Mouse (Mus musculus) liver, embryonic 14.5 days (tissue): Measurements from ENCODE around the gene Sgca. TPM values are rescaled to one million over a fixed set of nuclear protein-coding genes. Genes with fewer than 3 reads are reported as not detected.

Experiments used
- ATAC-seq: fragments of 200-750 bp; cut with Nextera tagmentation; 2 replicates; pipeline ENCODE4 v1.8.0; 2017; ENCODE audit warnings: moderate number of reproducible peaks, mild to moderate bottlenecking, moderate library complexity; ENCODE audit not compliant: insufficient read depth
- DNase-seq, 3 experiments: peaks; one replicate each; pipeline ENCODE4 v3.0.0-alpha.2; 2012 to 2013; ENCODE audit warnings: low read depth in 3 of 3, low spot score in 3 of 3
- H3K27ac ChIP-seq: fragments of 300-500 bp; sonication (generic); 2 replicates; pipeline ENCODE4 v1.5.1; 2014; ENCODE audit warnings: moderate library complexity, mild to moderate bottlenecking, control low read depth, inconsistent platforms
- H3K27me3 ChIP-seq: fragments of 300-500 bp; sonication (generic); 2 replicates; pipeline ENCODE4 v1.6.1; 2014; ENCODE audit warnings: mild to moderate bottlenecking, low read length, moderate library complexity; ENCODE audit not compliant: control insufficient read depth, insufficient read depth
- H3K36me3 ChIP-seq: fragments of 300-500 bp; sonication (generic); replicated peaks from 2 replicates; pipeline ENCODE4 v1.6.1; 2014; ENCODE audit warnings: low read depth; ENCODE audit not compliant: control insufficient read depth, insufficient read depth
- H3K4me1 ChIP-seq, 2 experiments: fragments of 200-500 bp in 1 of 2; fragments of 300-500 bp in 1 of 2; sonication (generic) in 1 of 2; replicated peaks; 2 replicates each; pipeline ENCODE4 v1.6.1; 2012 to 2014; ENCODE audit warnings: antibody characterized with exemption in 1 of 2, inconsistent platforms in 1 of 2, low read length in 1 of 2; ENCODE audit not compliant: control insufficient read depth in 2 of 2, insufficient read depth in 2 of 2
- H3K4me2 ChIP-seq: fragments of 300-500 bp; sonication (generic); 2 replicates; pipeline ENCODE4 v1.6.1; 2014; ENCODE audit warnings: low read depth, mild to moderate bottlenecking, control low read depth, moderate library complexity
- H3K4me3 ChIP-seq, 2 experiments: fragments of 200-500 bp in 1 of 2; fragments of 300-500 bp in 1 of 2; sonication (generic) in 1 of 2; 2 replicates each; pipeline ENCODE4 v1.5.1; 2012 to 2014; ENCODE audit warnings: low read depth in 2 of 2, low read length in 2 of 2, mild to moderate bottlenecking in 2 of 2, control low read depth in 1 of 2, inconsistent platforms in 1 of 2, moderate library complexity in 1 of 2; ENCODE audit not compliant: insufficient read depth in 1 of 2
- H3K9ac ChIP-seq: fragments of 300-500 bp; sonication (generic); replicated peaks from 2 replicates; pipeline ENCODE4 v1.6.1; 2014; ENCODE audit warnings: mild to moderate bottlenecking, control low read depth, moderate library complexity
- H3K9me3 ChIP-seq: fragments of 300-500 bp; sonication (generic); 2 replicates; pipeline ENCODE4 v1.6.1; 2016; ENCODE audit warnings: low read length, mixed read lengths; ENCODE audit not compliant: control insufficient read depth
- CTCF ChIP-seq: IDR thresholded peaks from 2 replicates; pipeline ENCODE4 v1.5.1; 2016; ENCODE audit warnings: antibody characterized with exemption, low read depth, control low read depth
- EP300 ChIP-seq: IDR thresholded peaks from 2 replicates; pipeline ENCODE4 v1.6.1; 2016; ENCODE audit warnings: antibody characterized with exemption, low read depth
- WGBS: fragments of 180-500 bp; shearing (Covaris S2); extraction: QIAGEN DNeasy Blood & Tissue Kit; methylation state at CpG from one replicate; pipeline ENCODE4 v1.1.7; 2014; ENCODE audit not compliant: insufficient replicate concordance; 5-methylcytosine and 5-hydroxymethylcytosine counted together
- polyA plus RNA-seq, 2 experiments: library from polyadenylated mRNA; depleted of rRNA in 1 of 2; stranded (reverse) in 1 of 2; unstranded in 1 of 2; fragments of >200 nt; fragmentation: Nextera tagmentation in 1 of 2; extraction: Ambion mirVana in 1 of 2; gene quantifications; 2 replicates each; pipeline versions ENCODE4 v1.2.1 to v1.2.3; 2012 to 2014

Sgca gene
- polyA plus RNA-seq, 2 experiments: not detected

DNA sequence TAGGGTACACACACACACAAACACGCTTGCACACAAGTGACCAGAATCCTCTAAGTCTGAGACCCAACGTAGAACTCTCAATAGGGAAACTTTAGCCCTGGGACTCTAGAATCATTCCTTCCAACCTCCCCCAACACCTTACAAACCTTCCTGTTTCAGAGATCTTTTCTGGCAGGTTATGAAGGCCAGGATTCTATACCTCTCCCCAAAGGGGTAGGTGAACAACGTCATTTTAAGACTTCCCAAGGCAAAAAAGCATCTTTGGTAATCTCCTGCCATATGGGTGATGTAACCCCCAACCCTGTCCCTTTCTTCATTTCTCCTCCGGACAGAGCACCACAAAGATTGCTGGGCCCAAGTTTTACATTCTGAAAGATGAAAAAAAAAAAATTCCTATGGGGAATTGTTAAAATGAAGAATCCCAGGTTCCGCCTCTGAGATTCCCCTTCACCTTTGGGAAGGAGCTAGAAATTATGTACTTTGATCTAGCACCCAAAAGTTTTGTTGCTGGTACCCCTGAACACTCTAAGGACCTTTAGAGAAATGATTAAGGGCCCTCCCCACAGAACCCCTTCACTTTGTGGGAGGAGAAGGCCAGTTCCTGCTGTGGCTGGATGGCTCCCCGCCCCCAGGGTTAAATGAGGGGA lies 14.1 kb upstream of the Sgca start:
- WGBS: 32% methylated on average over 6 of the region's 6 CpGs
- Histone ChIP-seq H3K9ac (peak overlapping the region; percentile 96), H3K4me1 (peaks cover 46 to 58% of the 10 kb centered on the region in 2 experiments), H3K4me3 (peak overlapping the region; percentile 77 to 96), H3K4me2 (peak overlapping the region; percentile 82), H3K9me3 (no peaks in the 10 kb centered on the region), H3K36me3 (peaks cover 6% of the 10 kb centered on the region; the same call in 1 of the 2 replicates), H3K27ac (peak overlapping the region; percentile 61), H3K27me3 (no peaks in the 10 kb centered on the region)
- DNase-seq (no peak), ATAC-seq (peak; percentile 9; the same call in 1 of the 2 replicates)
- TF ChIP-seq EP300 (no peak), CTCF (no peak)

GRCm38 (mm10) chr11:94989562-94990017 lies 13.5 kb upstream of the Sgca start:
- Histone ChIP-seq H3K27me3 (no peaks in the 10 kb centered on the region), H3K4me1 (peaks cover 43 to 58% of the 10 kb centered on the region in 2 experiments), H3K27ac (peak overlapping the region; percentile 61; the same call in 1 of the 2 replicates), H3K4me2 (peak overlapping the region; percentile 82), H3K4me3 (peak overlapping the region; percentile 77 to 96), H3K9me3 (no peaks in the 10 kb centered on the region), H3K9ac (peak overlapping the region; percentile 96), H3K36me3 (peaks cover 1% of the 10 kb centered on the region; the same call in 1 of the 2 replicates)
- ATAC-seq (peak; percentile 55), DNase-seq (peak; percentile 79 to 88 (median 83))
- TF ChIP-seq EP300 (no peak), CTCF (peak; percentile 8; the same call in 1 of the 2 replicates)
- under 1% methylated on average over 12 of the region's 12 CpGs for WGBS

- H3K4me3 ChIP-seq: peak overlapping the region; percentile 77 to 96
- no peaks in the 10 kb centered on the region for H3K9me3 ChIP-seq
- peaks cover 42 to 62% of the 10 kb centered on the region in 2 experiments for H3K4me1 ChIP-seq
- H3K27me3 ChIP-seq: no peaks in the 10 kb centered on the region
- H3K4me2 ChIP-seq: peak overlapping the region; percentile 82
- 31% methylated on average over 10 of the region's 10 CpGs for WGBS
- peak overlapping the region; percentile 2; the same call in 1 of the 2 replicates for H3K27ac ChIP-seq
- no peak for ATAC-seq
- H3K9ac ChIP-seq: peak overlapping the region; percentile 49
- DNase-seq: no peak
- no peak for TF ChIP-seq EP300
- TF ChIP-seq CTCF: no peak
- no peaks in the 10 kb centered on the region for H3K36me3 ChIP-seq
These were observed 12.8 kb upstream of the Sgca start for GRCm38 (mm10) chr11:94988780-94989561.

- H3K9ac ChIP-seq: no peak overlapping the region
- H3K9me3 ChIP-seq: no peaks in the 10 kb centered on the region
- TF ChIP-seq EP300 (no peak), CTCF (no peak)
- 70% methylated on average over 8 of the region's 8 CpGs for WGBS
- no peak for DNase-seq
- no peaks in the 10 kb centered on the region for H3K36me3 ChIP-seq
- H3K4me1 ChIP-seq: peaks cover 37 to 54% of the 10 kb centered on the region in 2 experiments
- ATAC-seq: no peak
- H3K27me3 ChIP-seq: no peaks in the 10 kb centered on the region
- no peak overlapping the region; the same call in 1 of the 2 replicates for H3K27ac ChIP-seq
- H3K4me3 ChIP-seq: no peak overlapping the region
- peak overlapping the region; percentile 34 for H3K4me2 ChIP-seq
These were observed 11.7 kb upstream of the Sgca start for GRCm38 (mm10) chr11:94987851-94988250.

- TF ChIP-seq CTCF: no peak
- no peak for TF ChIP-seq EP300
- DNase-seq (no peak), ATAC-seq (no peak)
- peaks cover 37 to 54% of the 10 kb centered on the region in 2 experiments for H3K4me1 ChIP-seq
- H3K9ac ChIP-seq: no peak overlapping the region
- 64% methylated on average over 6 of the region's 6 CpGs for WGBS
- H3K27ac ChIP-seq: no peak overlapping the region
- H3K9me3 ChIP-seq: no peaks in the 10 kb centered on the region
- H3K36me3 ChIP-seq: no peaks in the 10 kb centered on the region
- H3K4me2 ChIP-seq: no peak overlapping the region
- no peak overlapping the region for H3K4me3 ChIP-seq
- no peaks in the 10 kb centered on the region for H3K27me3 ChIP-seq
These were observed 11.2 kb upstream of the Sgca start for GRCm38 (mm10) chr11:94987341-94987740.
